Mouse (Mus musculus): ENCODE results near the gene Serpinb12. TPM values are rescaled to one million over a fixed set of nuclear protein-coding genes. Genes with fewer than 3 reads are reported as not detected.

Gene Serpinb12
- not detected in 4 replicates for total RNA-seq (2023)

GRCm38 (mm10) chr1:106934265-106934664 lies at the start of gene Serpinb12:
TSS of gene Serpinb12 (plus strand) at chr1:106934449.

GRCm38 (mm10) chr1:106980684-106981083 lies 46.4 kb downstream of the Serpinb12 start, which contains the start of gene Serpinb13:
TSS of gene Serpinb13 (plus strand) at chr1:106980984.

Other genes starting within 250 kb of the Serpinb12 start
- gene Bcl2, start 220.2 kb upstream of the Serpinb12 start, total RNA-seq (2023) = 73.3 to 76.7 TPM (median 75.9 TPM) in 4 replicates
- gene Kdsr, start 174.7 kb upstream of the Serpinb12 start, total RNA-seq (2023) = 28.0 to 31.1 TPM (median 29.3 TPM) in 4 replicates
- gene Vps4b, start 137.7 kb upstream of the Serpinb12 start, total RNA-seq (2023) = 109 to 129 TPM (median 125 TPM) in 4 replicates
- gene Serpinb5, start 73.3 kb upstream of the Serpinb12 start, total RNA-seq (2023) = not detected in 4 replicates
- gene Serpinb13, start 46.5 kb downstream of the Serpinb12 start, total RNA-seq (2023) = not detected in 4 replicates
- not detected in 4 replicates for gene Serpinb3a, start 117.9 kb downstream of the Serpinb12 start, total RNA-seq (2023)
- not detected in 4 replicates for gene Serpinb3d, start 149.1 kb downstream of the Serpinb12 start, total RNA-seq (2023)

Data from B cell, adult 62 days (primary cell).